Mouse (Mus musculus): ENCODE data around the gene Agap1.

The Agap1 gene

GRCm38 (mm10) chr1:89580999-89581765 lies 126.6 kb downstream of the Agap1 start:
- DNase-seq = peak; percentile 81

- DNase-seq = no peak
Observed at GRCm38 (mm10) chr1:89581766-89582125, 127.1 kb downstream of the Agap1 start.

GRCm38 (mm10) chr1:89583369-89583768 lies 128.8 kb downstream of the Agap1 start:
- DNase-seq = no peak

- DNase-seq = no peak
Observed at GRCm38 (mm10) chr1:89586991-89587683, 132.5 kb downstream of the Agap1 start.

GRCm38 (mm10) chr1:89588154-89588553 lies 133.5 kb downstream of the Agap1 start:
- peak; percentile 44 for DNase-seq

- no peak for DNase-seq
Observed at GRCm38 (mm10) chr1:89590994-89591393, 136.4 kb downstream of the Agap1 start.

GRCm38 (mm10) chr1:89593219-89593618 lies 138.6 kb downstream of the Agap1 start:
- DNase-seq = no peak

GRCm38 (mm10) chr1:89594999-89595398 lies 140.4 kb downstream of the Agap1 start:
- DNase-seq = no peak

- no peak for DNase-seq
Observed at GRCm38 (mm10) chr1:89595421-89595820, 140.8 kb downstream of the Agap1 start.

GRCm38 (mm10) chr1:89596223-89596622 lies 141.6 kb downstream of the Agap1 start:
- DNase-seq = no peak

- DNase-seq = no peak
Observed at GRCm38 (mm10) chr1:89598906-89599305, 144.3 kb downstream of the Agap1 start.

- DNase-seq = no peak
Observed at GRCm38 (mm10) chr1:89599983-89600741, 145.6 kb downstream of the Agap1 start.

GRCm38 (mm10) chr1:89601349-89601748 lies 146.7 kb downstream of the Agap1 start:
- no peak for DNase-seq

- DNase-seq = no peak
Observed at GRCm38 (mm10) chr1:89602879-89603278, 148.3 kb downstream of the Agap1 start.

GRCm38 (mm10) chr1:89606612-89607011 lies 152.0 kb downstream of the Agap1 start:
- peak; percentile 72 for DNase-seq

GRCm38 (mm10) chr1:89608766-89609165 lies 154.2 kb downstream of the Agap1 start:
- no peak for DNase-seq

GRCm38 (mm10) chr1:89609964-89610363 lies 155.4 kb downstream of the Agap1 start:
- DNase-seq = no peak

- DNase-seq = no peak
Observed at GRCm38 (mm10) chr1:89611521-89611920, 156.9 kb downstream of the Agap1 start.

- no peak for DNase-seq
Observed at GRCm38 (mm10) chr1:89613234-89613870, 158.7 kb downstream of the Agap1 start.

GRCm38 (mm10) chr1:89616556-89616955 lies 161.9 kb downstream of the Agap1 start:
- no peak for DNase-seq

GRCm38 (mm10) chr1:89617336-89617735 lies 162.7 kb downstream of the Agap1 start:
- DNase-seq = no peak

- DNase-seq = no peak
Observed at GRCm38 (mm10) chr1:89619963-89620362, 165.4 kb downstream of the Agap1 start.
